Mouse (Mus musculus) heart, embryonic 12.5 days (tissue): Measurements from ENCODE around the gene Tmem259. TPM values are rescaled to one million over a fixed set of nuclear protein-coding genes. Genes with fewer than 3 reads are reported as not detected.

Experiments
- ATAC-seq: fragments of 200-750 bp; cut with Nextera tagmentation; 2 replicates; pipeline ENCODE4 v1.8.0; 2017; ENCODE audit warnings: moderate TSS enrichment, moderate library complexity; ENCODE audit not compliant: insufficient number of reproducible peaks, low FRiP score
- H3K27ac ChIP-seq: fragments of 300-500 bp; sonication (generic); 2 replicates; pipeline ENCODE4 v1.5.1; 2016; ENCODE audit warnings: mild to moderate bottlenecking, moderate library complexity; ENCODE audit not compliant: poor library complexity, severe bottlenecking
- H3K27me3 ChIP-seq: fragments of 300-500 bp; sonication (generic); replicated peaks from 2 replicates; pipeline ENCODE4 v1.6.1; 2016; ENCODE audit warnings: mild to moderate bottlenecking, moderate library complexity
- H3K36me3 ChIP-seq: fragments of 300-500 bp; sonication (generic); 2 replicates; pipeline ENCODE4 v1.6.1; 2016; ENCODE audit warnings: mild to moderate bottlenecking, moderate library complexity
- H3K4me1 ChIP-seq: fragments of 300-500 bp; sonication (generic); replicated peaks from 2 replicates; pipeline ENCODE4 v1.6.1; 2016; ENCODE audit warnings: mild to moderate bottlenecking
- H3K4me2 ChIP-seq: fragments of 300-500 bp; sonication (generic); 2 replicates; pipeline ENCODE4 v1.6.1; 2016; ENCODE audit warnings: mild to moderate bottlenecking, moderate library complexity
- H3K4me3 ChIP-seq: fragments of 300-500 bp; sonication (generic); 2 replicates; pipeline ENCODE4 v1.5.1; 2016; ENCODE audit warnings: mild to moderate bottlenecking
- H3K9ac ChIP-seq: fragments of 300-500 bp; sonication (generic); 2 replicates; pipeline ENCODE4 v1.6.1; 2016; ENCODE audit warnings: mild to moderate bottlenecking, moderate library complexity
- H3K9me3 ChIP-seq: fragments of 300-500 bp; sonication (generic); replicated peaks from 2 replicates; pipeline ENCODE4 v1.6.1; 2016; ENCODE audit warnings: mild to moderate bottlenecking, moderate library complexity
- WGBS: fragments of 180-500 bp; shearing (Covaris S2); methylation state at CpG from one replicate; pipeline ENCODE4 v1.1.7; 2016; 5-methylcytosine and 5-hydroxymethylcytosine counted together
- polyA plus RNA-seq: library from polyadenylated mRNA; unstranded; fragments of >200 nt; fragmentation: Nextera tagmentation; extraction: Ambion mirVana; gene quantifications from 2 replicates; pipeline ENCODE4 v1.2.1, GENCODE M21; 2016

Tmem259 gene
- 20.8 and 20.9 TPM in 2 replicates for polyA plus RNA-seq

- H3K9ac ChIP-seq = peak within 1 kb of the TSS; percentile 97
- H3K4me3 ChIP-seq = peak within 1 kb of the TSS; percentile 82
- H3K36me3 ChIP-seq = peaks cover 14% of the 10 kb centered on the region
- ATAC-seq = peak; percentile 78
- H3K4me1 ChIP-seq = peaks cover 68% of the 10 kb centered on the region
- under 1% methylated on average over 49 of the region's 49 CpGs for WGBS
- H3K9me3 ChIP-seq = no peaks in the 10 kb centered on the region
- H3K4me2 ChIP-seq = peak within 1 kb of the TSS; percentile 90
- H3K27ac ChIP-seq = peak within 1 kb of the TSS; percentile 94
- H3K27me3 ChIP-seq = no peaks in the 10 kb centered on the region
These were observed at the start of gene Tmem259 for GRCm38 (mm10) chr10:79984195-79984816. TSS of gene Tmem259 (minus strand) at chr10:79984330.

- Histone ChIP-seq H3K4me3 (no peak overlapping the region), H3K27ac (peak overlapping the region; percentile 78), H3K4me2 (peak overlapping the region; percentile 20; the same call in 1 of the 2 replicates), H3K27me3 (no peaks in the 10 kb centered on the region), H3K36me3 (peaks cover 48% of the 10 kb centered on the region), H3K9ac (peak overlapping the region; percentile 8; the same call in 1 of the 2 replicates), H3K9me3 (no peaks in the 10 kb centered on the region), H3K4me1 (peaks cover 37% of the 10 kb centered on the region)
- 16% methylated on average over 5 of the region's 5 CpGs for WGBS
- ATAC-seq = peak; percentile 70
These were observed 48.8 kb upstream of the Tmem259 start for GRCm38 (mm10) chr10:80032799-80033480.

DNA sequence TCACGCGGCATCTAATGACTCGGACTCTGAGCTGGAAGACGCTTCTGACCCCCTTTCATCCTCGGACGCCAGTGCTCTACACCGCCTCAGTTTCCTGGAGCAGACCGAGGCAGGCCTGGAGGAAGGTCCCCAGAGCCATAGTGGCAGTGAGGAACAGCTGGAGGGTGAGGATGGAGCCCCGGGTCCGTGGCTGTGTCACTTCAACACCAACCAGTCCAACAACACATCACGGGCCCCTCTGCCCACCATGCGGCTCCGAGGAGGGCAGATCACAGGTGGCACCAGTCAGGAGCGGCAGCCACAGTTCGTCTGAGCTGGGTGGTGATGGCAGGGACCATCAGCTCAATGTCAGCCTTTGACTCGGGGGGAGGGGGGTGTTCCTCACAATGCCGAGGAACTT is 46.6 kb upstream of the Tmem259 start:
- H3K36me3 ChIP-seq = peaks cover 31% of the 10 kb centered on the region
- H3K4me1 ChIP-seq = peaks cover 34% of the 10 kb centered on the region
- H3K27me3 ChIP-seq = no peaks in the 10 kb centered on the region
- H3K9ac ChIP-seq = no peak overlapping the region
- H3K4me2 ChIP-seq = no peak overlapping the region
- H3K9me3 ChIP-seq = no peaks in the 10 kb centered on the region
- WGBS = 82% methylated on average over 17 of the region's 17 CpGs
- ATAC-seq = no peak
- no peak overlapping the region for H3K27ac ChIP-seq
- no peak overlapping the region for H3K4me3 ChIP-seq

GRCm38 (mm10) chr10:80030191-80030590 is 46.1 kb upstream of the Tmem259 start:
- ATAC-seq = no peak
- Histone ChIP-seq H3K36me3 (peaks cover 25% of the 10 kb centered on the region), H3K27me3 (no peaks in the 10 kb centered on the region), H3K4me3 (no peak overlapping the region), H3K27ac (no peak overlapping the region), H3K4me1 (peaks cover 31% of the 10 kb centered on the region), H3K4me2 (no peak overlapping the region), H3K9me3 (no peaks in the 10 kb centered on the region), H3K9ac (no peak overlapping the region)
- WGBS = 89% methylated on average over 9 of the region's 9 CpGs

- H3K4me1 ChIP-seq = peaks cover 15% of the 10 kb centered on the region
- H3K4me2 ChIP-seq = no peak overlapping the region
- H3K4me3 ChIP-seq = no peak overlapping the region
- no peak for ATAC-seq
- no peak overlapping the region for H3K9ac ChIP-seq
- no peak overlapping the region for H3K27ac ChIP-seq
- H3K36me3 ChIP-seq = peaks cover 20% of the 10 kb centered on the region
- no peaks in the 10 kb centered on the region for H3K9me3 ChIP-seq
- WGBS = 86% methylated on average over 13 of the region's 13 CpGs
- H3K27me3 ChIP-seq = no peaks in the 10 kb centered on the region
These were observed 44.4 kb upstream of the Tmem259 start for GRCm38 (mm10) chr10:80028521-80028846.

- no peak for ATAC-seq
- WGBS = 74% methylated on average over 20 of the region's 20 CpGs
These were observed 43.8 kb upstream of the Tmem259 start for GRCm38 (mm10) chr10:80027681-80028520.

DNA sequence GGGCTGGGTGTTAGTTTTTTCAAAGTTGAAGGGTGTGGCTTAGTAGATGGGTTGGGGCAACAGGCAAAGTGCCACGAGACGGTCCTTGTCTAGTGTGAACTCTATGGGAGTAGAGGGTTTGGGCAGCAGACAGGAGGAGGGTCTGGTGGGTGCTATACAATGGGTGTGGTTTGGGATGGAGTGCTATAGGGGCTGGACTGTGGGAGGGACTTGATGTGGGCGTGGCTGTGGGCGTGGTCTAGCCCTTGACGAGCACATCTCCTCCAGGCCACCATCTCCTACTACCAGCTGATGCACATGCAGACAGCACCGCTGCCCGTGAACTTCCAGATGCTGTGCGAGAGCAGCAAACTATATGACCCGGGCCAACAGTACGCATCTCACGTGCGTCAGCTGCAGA is 41.8 kb upstream of the Tmem259 start:
- no peak overlapping the region for H3K27ac ChIP-seq
- no peak overlapping the region for H3K9ac ChIP-seq
- 0 out of 2 replicates have a peak, but pooled peaks have one; percentile 26 for ATAC-seq
- H3K4me2 ChIP-seq = no peak overlapping the region
- H3K27me3 ChIP-seq = no peaks in the 10 kb centered on the region
- no peaks in the 10 kb centered on the region for H3K9me3 ChIP-seq
- no peaks in the 10 kb centered on the region for H3K4me1 ChIP-seq
- WGBS = 65% methylated on average over 12 of the region's 12 CpGs
- H3K36me3 ChIP-seq = peaks cover 27% of the 10 kb centered on the region
- H3K4me3 ChIP-seq = no peak overlapping the region

More at GRCm38 (mm10) chr10:80027681-80028520, 43.8 kb upstream of the Tmem259 start:
- Histone ChIP-seq H3K36me3 (peaks cover 20% of the 10 kb centered on the region), H3K27ac (no peak overlapping the region), H3K4me3 (no peak overlapping the region), H3K4me1 (peaks cover 9% of the 10 kb centered on the region), H3K27me3 (no peaks in the 10 kb centered on the region), H3K9ac (no peak overlapping the region), H3K4me2 (no peak overlapping the region), H3K9me3 (no peaks in the 10 kb centered on the region)

DNA sequence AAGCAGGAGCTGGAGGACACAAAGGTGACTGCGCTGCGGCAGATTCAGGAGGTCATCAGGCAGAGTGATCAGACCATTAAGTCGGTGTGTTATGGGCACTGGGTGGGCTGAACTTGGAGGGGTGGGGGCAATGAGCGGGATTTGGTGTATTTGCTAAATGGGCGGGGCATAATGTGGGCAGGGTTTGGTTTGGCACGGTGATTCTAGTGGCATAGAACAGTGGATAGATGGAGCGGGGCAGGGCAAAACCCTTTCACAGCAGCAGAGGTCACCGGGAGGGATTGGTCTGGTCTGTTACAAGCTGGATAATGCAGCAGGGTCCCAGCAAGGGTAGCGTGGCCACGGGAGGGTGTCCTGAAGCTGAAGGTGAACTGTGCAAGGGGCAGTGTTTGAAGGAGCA is 41.3 kb upstream of the Tmem259 start:
- no peak for ATAC-seq
- Histone ChIP-seq H3K9ac (no peak overlapping the region), H3K4me2 (no peak overlapping the region), H3K4me3 (no peak overlapping the region), H3K36me3 (peaks cover 25% of the 10 kb centered on the region; the same call in 1 of the 2 replicates), H3K27me3 (no peaks in the 10 kb centered on the region), H3K9me3 (no peaks in the 10 kb centered on the region), H3K27ac (no peak overlapping the region), H3K4me1 (0 out of 2 replicates have a peak, but pooled peaks cover 1% of the 10 kb centered on the region)
- WGBS = 77% methylated on average over 10 of the region's 10 CpGs

DNA sequence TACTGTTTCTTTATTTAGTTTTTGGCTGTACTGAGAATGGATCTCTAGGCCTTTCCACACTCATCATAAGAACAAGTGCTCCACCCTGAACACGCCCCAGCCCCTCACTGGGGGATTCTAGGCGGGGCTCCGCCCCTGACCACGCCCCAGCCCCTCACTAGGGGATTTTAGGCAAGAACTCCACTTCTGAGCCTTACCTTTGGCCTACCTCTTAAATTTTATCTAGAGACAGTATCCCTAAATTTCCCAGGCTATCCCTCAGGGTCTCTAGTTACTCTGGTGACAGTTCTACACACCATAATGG is 40.9 kb upstream of the Tmem259 start:
- no peak for ATAC-seq
- no peak overlapping the region for H3K4me2 ChIP-seq
- H3K27ac ChIP-seq = no peak overlapping the region
- no peaks in the 10 kb centered on the region for H3K9me3 ChIP-seq
- WGBS = 57% methylated on average over 4 of the region's 4 CpGs
- no peak overlapping the region for H3K9ac ChIP-seq
- H3K36me3 ChIP-seq = peaks cover 21% of the 10 kb centered on the region; the same call in 1 of the 2 replicates
- no peaks in the 10 kb centered on the region for H3K27me3 ChIP-seq
- H3K4me3 ChIP-seq = no peak overlapping the region
- peaks cover 5% of the 10 kb centered on the region for H3K4me1 ChIP-seq

DNA sequence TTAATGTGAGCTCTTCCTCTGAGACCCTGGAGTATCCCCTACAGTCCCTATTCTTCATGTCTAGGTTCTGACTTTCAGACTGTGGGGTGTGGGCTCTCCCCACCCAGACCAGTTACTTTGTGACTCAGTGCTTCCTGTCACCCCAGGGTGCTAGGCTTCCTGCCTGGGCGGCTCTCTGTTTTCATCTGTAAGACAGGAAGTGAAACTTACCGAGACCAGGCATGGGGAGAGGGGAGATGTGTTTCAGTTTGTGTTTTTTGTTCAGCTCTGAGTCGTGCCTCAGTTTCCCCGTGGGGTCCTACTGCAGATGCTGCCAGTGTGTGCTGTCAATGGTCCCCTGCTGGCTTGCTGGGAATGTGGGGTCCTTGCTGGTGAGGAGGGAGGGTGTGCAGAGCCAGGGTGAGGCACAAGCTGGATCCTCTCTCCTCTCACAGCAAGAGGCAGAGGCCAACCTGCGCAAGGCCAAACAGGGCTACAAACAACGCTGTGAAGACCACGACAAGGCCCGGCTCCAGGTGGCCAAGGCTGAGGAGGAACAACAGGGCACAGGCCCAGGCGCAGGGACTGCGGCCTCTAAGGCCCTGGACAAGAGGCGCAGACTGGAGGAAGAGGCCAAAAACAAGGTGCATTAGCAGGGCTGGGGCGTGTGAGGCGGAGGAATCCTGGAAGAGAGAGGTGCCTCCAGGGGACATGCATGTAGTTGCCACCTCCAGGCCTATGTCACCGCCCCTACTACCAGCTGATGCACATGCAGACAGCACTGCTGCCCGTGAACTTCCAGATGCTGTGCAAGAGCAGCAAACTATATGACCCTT is 40.3 kb upstream of the Tmem259 start:
- no peak for ATAC-seq

More for the DNA sequence above, 40.3 kb upstream of the Tmem259 start:
- H3K4me1 ChIP-seq = peaks cover 11% of the 10 kb centered on the region
- no peak overlapping the region for H3K4me2 ChIP-seq
- peaks cover 21% of the 10 kb centered on the region; the same call in 1 of the 2 replicates for H3K36me3 ChIP-seq
- WGBS = 76% methylated on average over 15 of the region's 15 CpGs
- H3K9ac ChIP-seq = no peak overlapping the region
- H3K27ac ChIP-seq = no peak overlapping the region
- H3K27me3 ChIP-seq = no peaks in the 10 kb centered on the region
- H3K4me3 ChIP-seq = no peak overlapping the region
- H3K9me3 ChIP-seq = no peaks in the 10 kb centered on the region
